Mouse (Mus musculus) neural tube, embryonic 15.5 days (tissue): ENCODE results near the gene Shank3. TPM values are rescaled to one million over a fixed set of nuclear protein-coding genes. Genes with fewer than 3 reads are reported as not detected.

ENCODE experiments used
- ATAC-seq: fragments of 200-750 bp; cut with Nextera tagmentation; 2 replicates; pipeline ENCODE4 v1.8.0; 2017; ENCODE audit warnings: mild to moderate bottlenecking, moderate TSS enrichment, moderate library complexity; ENCODE audit not compliant: low FRiP score
- H3K27ac ChIP-seq: fragments of 300-500 bp; sonication (generic); replicated peaks from 2 replicates; pipeline ENCODE4 v1.5.1; 2015; ENCODE audit warnings: mild to moderate bottlenecking, inconsistent platforms
- H3K27me3 ChIP-seq: fragments of 300-500 bp; sonication (generic); replicated peaks from 2 replicates; pipeline ENCODE4 v1.6.1; 2015; ENCODE audit warnings: inconsistent platforms
- H3K36me3 ChIP-seq: fragments of 300-500 bp; sonication (generic); 2 replicates; pipeline ENCODE4 v1.6.1; 2015; ENCODE audit warnings: inconsistent platforms
- H3K4me1 ChIP-seq: fragments of 300-500 bp; sonication (generic); 2 replicates; pipeline ENCODE4 v1.6.1; 2015; ENCODE audit warnings: inconsistent platforms
- H3K4me2 ChIP-seq: fragments of 300-500 bp; sonication (generic); 2 replicates; pipeline ENCODE4 v1.6.1; 2015; ENCODE audit warnings: inconsistent platforms, mild to moderate bottlenecking, moderate library complexity
- H3K4me3 ChIP-seq: fragments of 300-500 bp; sonication (generic); replicated peaks from 2 replicates; pipeline ENCODE4 v1.5.1; 2015; ENCODE audit warnings: mild to moderate bottlenecking, inconsistent platforms
- H3K9ac ChIP-seq: fragments of 300-500 bp; sonication (generic); replicated peaks from 2 replicates; pipeline ENCODE4 v1.6.1; 2015; ENCODE audit warnings: mild to moderate bottlenecking, inconsistent platforms
- H3K9me3 ChIP-seq: fragments of 300-500 bp; sonication (generic); replicated peaks from 2 replicates; pipeline ENCODE4 v1.6.1; 2016; ENCODE audit warnings: inconsistent platforms
- WGBS: fragments of 180-500 bp; shearing (Covaris S2); methylation state at CpG from one replicate; pipeline ENCODE4 v1.1.7; 2015; ENCODE audit warnings: mixed read lengths; 5-methylcytosine and 5-hydroxymethylcytosine counted together
- polyA plus RNA-seq: library from polyadenylated mRNA; unstranded; fragments of >200 nt; fragmentation: Nextera tagmentation; extraction: Ambion mirVana; gene quantifications from 2 replicates; pipeline ENCODE4 v1.2.1, GENCODE M21; 2015

Gene Shank3
- polyA plus RNA-seq, 1 experiment from 2014 or later, result 9.5 TPM

DNA sequence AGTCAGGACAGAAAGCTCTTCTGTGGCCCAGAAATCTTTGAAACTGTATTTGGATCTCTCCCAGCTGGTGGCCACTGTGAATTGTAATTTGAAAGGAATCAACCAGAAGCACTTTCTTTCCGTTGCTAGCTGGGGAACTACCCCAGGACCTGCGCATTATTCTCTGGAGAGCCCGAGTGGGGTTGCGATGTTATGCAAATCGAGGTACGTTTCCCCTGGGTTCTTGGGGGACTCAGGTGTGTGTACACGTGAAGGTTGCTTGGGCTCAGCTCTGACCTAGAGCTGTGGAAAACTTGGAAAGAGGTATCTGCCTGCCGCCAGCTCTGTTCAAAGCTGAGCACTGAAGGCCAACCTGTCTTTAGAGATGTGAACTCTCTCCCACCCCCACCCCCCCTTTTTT is 21.6 kb upstream of the Shank3 start:
- no peak for ATAC-seq
- WGBS, result 45% methylated on average over 8 of the region's 8 CpGs
- Histone ChIP-seq H3K36me3 (no peaks in the 10 kb centered on the region), H3K9ac (no peak overlapping the region), H3K27ac (no peak overlapping the region), H3K4me2 (no peak overlapping the region), H3K4me3 (no peak overlapping the region), H3K27me3 (no peaks in the 10 kb centered on the region), H3K9me3 (no peaks in the 10 kb centered on the region), H3K4me1 (peaks cover 30% of the 10 kb centered on the region)

GRCm38 (mm10) chr15:89478622-89479021 is 20.8 kb upstream of the Shank3 start:
- H3K27me3 ChIP-seq, result no peaks in the 10 kb centered on the region
- H3K4me2 ChIP-seq, result no peak overlapping the region
- H3K9me3 ChIP-seq, result no peaks in the 10 kb centered on the region
- no peak overlapping the region for H3K9ac ChIP-seq
- no peak overlapping the region for H3K27ac ChIP-seq
- peaks cover 30% of the 10 kb centered on the region for H3K4me1 ChIP-seq
- H3K36me3 ChIP-seq, result no peaks in the 10 kb centered on the region
- no peak overlapping the region for H3K4me3 ChIP-seq
- ATAC-seq, result no peak
- WGBS, result 83% methylated on average over 3 of the region's 3 CpGs

DNA sequence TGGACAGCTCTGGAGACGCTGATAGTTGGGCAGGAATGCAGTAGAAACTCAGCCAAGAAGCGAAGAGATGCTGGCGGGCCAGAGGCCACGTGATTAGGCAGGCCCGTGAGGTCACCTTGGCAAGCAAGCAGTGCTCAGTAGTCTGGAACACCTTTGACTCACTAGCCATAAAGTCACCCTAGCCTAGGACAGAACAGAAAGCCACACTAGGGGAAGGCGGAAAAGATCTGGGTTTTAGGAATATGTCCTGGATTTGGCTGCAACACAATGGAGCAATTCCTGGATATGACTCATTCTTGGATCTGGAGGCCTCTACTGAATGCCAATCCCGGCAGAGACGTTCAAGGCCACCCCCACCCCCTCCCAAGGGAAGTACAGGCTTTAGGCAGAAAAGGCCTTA is 18.8 kb upstream of the Shank3 start:
- ATAC-seq, result no peak

GRCm38 (mm10) chr15:89488182-89488581 is 11.2 kb upstream of the Shank3 start:
- Histone ChIP-seq H3K36me3 (no peaks in the 10 kb centered on the region), H3K9me3 (no peaks in the 10 kb centered on the region), H3K9ac (no peak overlapping the region), H3K27me3 (no peaks in the 10 kb centered on the region), H3K4me1 (no peaks in the 10 kb centered on the region), H3K27ac (no peak overlapping the region), H3K4me3 (no peak overlapping the region), H3K4me2 (no peak overlapping the region)
- no peak for ATAC-seq
- 85% methylated on average over 12 of the region's 12 CpGs for WGBS

More for the DNA sequence above, 18.8 kb upstream of the Shank3 start:
- H3K27ac ChIP-seq, result no peak overlapping the region
- no peak overlapping the region for H3K4me2 ChIP-seq
- H3K9me3 ChIP-seq, result no peaks in the 10 kb centered on the region
- H3K27me3 ChIP-seq, result no peaks in the 10 kb centered on the region
- peaks cover 18% of the 10 kb centered on the region for H3K4me1 ChIP-seq
- no peak overlapping the region for H3K4me3 ChIP-seq
- no peak overlapping the region for H3K9ac ChIP-seq
- WGBS, result 88% methylated on average over 8 of the region's 8 CpGs
- H3K36me3 ChIP-seq, result no peaks in the 10 kb centered on the region

DNA sequence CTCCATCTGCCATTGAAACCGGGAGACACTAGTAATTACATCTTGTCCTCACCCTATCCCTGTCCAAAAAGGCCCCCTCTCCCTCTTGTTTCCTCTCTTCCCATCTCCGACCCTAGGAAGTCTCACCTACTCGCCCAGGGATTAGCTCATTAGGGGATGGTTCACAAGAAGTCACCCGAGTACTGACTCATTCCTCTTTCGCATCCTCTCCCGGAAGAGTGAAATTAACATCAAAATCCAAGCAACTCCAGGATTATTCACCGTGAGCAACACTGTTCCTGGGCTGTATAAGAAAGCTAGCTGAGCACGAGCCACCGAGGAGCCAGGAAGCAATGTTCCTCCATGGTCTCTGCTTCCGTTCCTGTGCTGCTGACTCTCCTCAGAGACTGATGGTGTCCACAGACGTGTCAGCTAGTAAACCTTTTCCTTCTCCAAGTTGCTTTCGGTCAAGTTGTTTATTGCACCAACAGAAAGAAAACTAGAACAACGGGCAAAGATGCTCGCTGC is 10.8 kb upstream of the Shank3 start:
- no peak overlapping the region for H3K27ac ChIP-seq
- no peaks in the 10 kb centered on the region for H3K36me3 ChIP-seq
- H3K9ac ChIP-seq, result no peak overlapping the region
- H3K27me3 ChIP-seq, result no peaks in the 10 kb centered on the region
- H3K4me1 ChIP-seq, result no peaks in the 10 kb centered on the region
- H3K4me2 ChIP-seq, result no peak overlapping the region
- 56% methylated on average over 14 of the region's 14 CpGs for WGBS
- no peaks in the 10 kb centered on the region for H3K9me3 ChIP-seq
- no peak for ATAC-seq
- no peak overlapping the region for H3K4me3 ChIP-seq

- WGBS, result 80% methylated on average over 4 of the region's 4 CpGs
- H3K9ac ChIP-seq, result no peak overlapping the region
- H3K4me2 ChIP-seq, result no peak overlapping the region
- peaks cover 8% of the 10 kb centered on the region; the same call in 1 of the 2 replicates for H3K27me3 ChIP-seq
- H3K4me3 ChIP-seq, result no peak overlapping the region
- H3K9me3 ChIP-seq, result no peaks in the 10 kb centered on the region
- no peak overlapping the region for H3K27ac ChIP-seq
- no peaks in the 10 kb centered on the region for H3K36me3 ChIP-seq
- H3K4me1 ChIP-seq, result peaks cover 22% of the 10 kb centered on the region
- ATAC-seq, result no peak
Measured at GRCm38 (mm10) chr15:89494970-89495369, 4.5 kb upstream of the Shank3 start.

DNA sequence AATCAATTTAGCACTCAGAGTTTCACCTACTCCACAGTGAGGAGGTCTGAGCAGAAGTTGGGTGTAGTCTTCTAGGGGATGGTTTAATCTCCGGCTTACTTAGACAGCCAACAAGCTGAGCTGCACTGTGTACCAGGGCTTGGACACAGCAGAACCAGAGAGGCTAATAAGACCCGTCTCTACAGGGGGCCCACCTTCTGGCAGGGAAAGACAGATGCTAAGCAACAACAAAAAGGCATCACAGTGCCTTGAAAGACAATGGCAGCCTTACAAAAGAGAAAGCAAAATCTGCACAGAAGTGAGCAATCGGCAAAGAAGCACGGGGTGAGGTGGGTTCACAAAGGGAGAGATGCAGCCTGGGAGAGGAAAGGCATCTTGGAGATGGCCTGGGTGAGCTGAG is 3.3 kb upstream of the Shank3 start:
- no peak for ATAC-seq
- no peak overlapping the region for H3K4me2 ChIP-seq
- H3K4me1 ChIP-seq, result peaks cover 33% of the 10 kb centered on the region
- no peaks in the 10 kb centered on the region for H3K9me3 ChIP-seq
- H3K27me3 ChIP-seq, result peaks cover 8% of the 10 kb centered on the region; the same call in 1 of the 2 replicates
- no peak overlapping the region for H3K9ac ChIP-seq
- no peak overlapping the region for H3K4me3 ChIP-seq
- no peaks in the 10 kb centered on the region for H3K36me3 ChIP-seq
- no peak overlapping the region for H3K27ac ChIP-seq
- 20% methylated on average over 4 of the region's 4 CpGs for WGBS

GRCm38 (mm10) chr15:89496841-89497240 is 2.6 kb upstream of the Shank3 start:
- no peak for ATAC-seq
- peaks cover 8% of the 10 kb centered on the region; the same call in 1 of the 2 replicates for H3K27me3 ChIP-seq
- peaks cover 38% of the 10 kb centered on the region for H3K4me1 ChIP-seq
- no peaks in the 10 kb centered on the region for H3K36me3 ChIP-seq
- no peak overlapping the region for H3K4me3 ChIP-seq
- H3K4me2 ChIP-seq, result no peak overlapping the region
- 41% methylated on average over 2 of the region's 2 CpGs for WGBS
- no peak overlapping the region for H3K9ac ChIP-seq
- no peak overlapping the region for H3K27ac ChIP-seq
- no peaks in the 10 kb centered on the region for H3K9me3 ChIP-seq

GRCm38 (mm10) chr15:89497391-89498048 is 1.9 kb upstream of the Shank3 start:
- peaks cover 8% of the 10 kb centered on the region; the same call in 1 of the 2 replicates for H3K27me3 ChIP-seq
- H3K27ac ChIP-seq, result no peak overlapping the region
- H3K4me2 ChIP-seq, result peak overlapping the region; percentile 73; the same call in 1 of the 2 replicates
- no peaks in the 10 kb centered on the region for H3K36me3 ChIP-seq
- WGBS, result 42% methylated on average over 4 of the region's 4 CpGs
- H3K4me1 ChIP-seq, result peaks cover 38% of the 10 kb centered on the region
- H3K4me3 ChIP-seq, result peak overlapping the region; percentile 74; the same call in 1 of the 2 replicates
- H3K9me3 ChIP-seq, result no peaks in the 10 kb centered on the region
- no peak overlapping the region for H3K9ac ChIP-seq
- ATAC-seq, result no peak

DNA sequence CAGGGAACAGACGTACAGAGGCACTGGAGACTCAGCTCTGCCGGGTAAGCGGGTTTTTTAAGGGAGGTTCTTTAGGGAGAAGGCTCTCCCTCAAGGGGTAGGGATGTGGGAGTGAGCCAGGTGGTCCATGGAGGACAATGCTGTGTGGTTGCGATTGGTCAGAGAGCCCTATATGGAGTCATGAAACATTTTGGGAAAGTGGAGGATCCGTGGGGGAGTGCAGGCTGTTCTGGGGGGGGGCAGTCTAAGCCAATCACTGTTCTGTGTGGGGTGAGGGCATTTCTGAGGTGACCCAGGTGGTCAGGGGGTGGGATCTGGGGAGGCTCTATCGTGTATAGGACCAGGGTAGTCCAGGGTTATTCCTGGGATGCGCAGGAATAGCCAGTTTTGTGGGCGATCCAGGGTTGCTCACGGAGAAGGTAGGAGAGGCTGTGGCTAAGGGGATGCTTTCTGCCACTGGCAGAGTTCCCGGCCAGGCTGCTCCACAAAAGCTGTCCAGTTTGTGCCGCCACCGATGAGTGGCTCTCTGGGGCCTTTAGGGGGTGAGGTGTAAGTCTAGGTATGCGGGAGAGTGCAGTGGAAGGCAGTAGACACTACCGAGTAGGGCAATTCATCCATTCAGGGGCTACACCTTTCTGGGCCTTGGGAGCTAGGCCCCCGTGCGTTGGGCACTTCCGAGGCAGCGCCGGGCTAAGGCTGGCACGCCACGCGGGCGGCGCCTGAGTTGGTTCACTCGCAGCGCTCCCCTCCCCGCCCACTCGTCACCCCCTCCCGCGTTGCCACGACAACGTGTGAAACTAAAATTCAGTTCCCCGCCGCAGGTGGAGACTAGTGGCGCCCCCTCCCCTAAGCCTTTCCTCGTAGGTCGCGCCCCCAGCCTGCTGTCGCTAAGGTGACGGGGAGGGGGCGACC is 1.1 kb upstream of the Shank3 start:
- Histone ChIP-seq H3K27me3 (peaks cover 8% of the 10 kb centered on the region; the same call in 1 of the 2 replicates), H3K9ac (peak overlapping the region; percentile 85), H3K4me2 (peak overlapping the region; percentile 73), H3K4me3 (peak overlapping the region; percentile 74), H3K4me1 (peaks cover 38% of the 10 kb centered on the region), H3K9me3 (no peaks in the 10 kb centered on the region), H3K36me3 (peaks cover 5% of the 10 kb centered on the region), H3K27ac (peak overlapping the region; percentile 88)
- ATAC-seq, result peak; percentile 28
- 4% methylated on average over 41 of the region's 41 CpGs for WGBS

- H3K9ac ChIP-seq, result peak overlapping the region; percentile 85
- peak; percentile 85 for ATAC-seq
- no peaks in the 10 kb centered on the region for H3K9me3 ChIP-seq
- peak overlapping the region; percentile 73 for H3K4me2 ChIP-seq
- peaks cover 38% of the 10 kb centered on the region for H3K4me1 ChIP-seq
- 2% methylated on average over 32 of the region's 60 CpGs for WGBS
- H3K27me3 ChIP-seq, result peaks cover 8% of the 10 kb centered on the region; the same call in 1 of the 2 replicates
- peak overlapping the region; percentile 88 for H3K27ac ChIP-seq
- H3K36me3 ChIP-seq, result peaks cover 19% of the 10 kb centered on the region
- peak overlapping the region; percentile 74 for H3K4me3 ChIP-seq
Measured at GRCm38 (mm10) chr15:89499784-89500220, 379 bp downstream of the Shank3 start.
